Mouse (Mus musculus) stomach, postnatal 0 days (tissue): ENCODE measurements around the gene Gpc4.

Experiments
- CTCF ChIP-seq: IDR thresholded peaks from 2 replicates; pipeline ENCODE4 v1.5.1; 2016; ENCODE audit warnings: antibody characterized with exemption, low read depth, mild to moderate bottlenecking, moderate library complexity
- EP300 ChIP-seq: optimal IDR thresholded peaks from 2 replicates; pipeline ENCODE3; 2016; ENCODE audit warnings: antibody characterized with exemption

DNA sequence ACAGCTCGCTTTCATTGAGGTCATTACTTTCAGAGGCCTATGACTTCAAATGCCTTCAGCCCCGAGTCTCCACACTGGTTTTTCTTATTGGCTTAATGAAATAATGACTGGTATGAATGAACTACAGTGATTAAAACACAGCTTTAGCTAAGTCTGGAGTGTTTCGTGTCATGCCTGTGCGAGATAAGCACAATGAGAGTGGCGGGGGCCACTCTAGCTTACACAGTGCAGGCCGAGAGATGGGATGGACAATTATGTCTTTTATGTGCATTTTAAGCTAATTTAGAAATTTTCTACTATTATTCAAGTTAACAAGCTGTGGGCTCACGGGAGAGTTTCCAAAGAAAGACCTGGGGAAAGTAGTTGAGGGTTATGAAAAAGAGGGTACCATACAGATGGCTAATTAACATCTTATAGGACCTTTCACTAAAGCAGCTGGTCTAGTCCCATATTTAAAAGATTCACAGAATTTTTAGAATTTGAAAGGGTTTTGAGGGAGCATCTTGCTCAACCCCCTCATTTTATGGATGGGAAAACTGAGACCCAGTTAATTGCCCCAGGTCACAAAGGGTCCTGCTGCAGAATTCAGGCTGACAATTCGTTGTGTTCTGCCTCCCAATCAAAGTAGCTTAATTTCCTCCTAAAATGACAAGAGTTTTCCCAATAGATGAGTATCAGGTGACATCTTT is 78.0 kb downstream of the Gpc4 start:
- no peak for TF ChIP-seq EP300
- TF ChIP-seq CTCF: no peak
